Mouse (Mus musculus): Measurements from ENCODE around the gene Mcrs1. TPM values are rescaled to one million over a fixed set of nuclear protein-coding genes. Genes with fewer than 3 reads are reported as not detected.

Mcrs1 gene
- polyA plus RNA-seq, 1 experiment from 2014 or later: 220 TPM

GRCm38 (mm10) chr15:99195043-99195442, 56.7 kb downstream of the Mcrs1 start:
- WGBS: 14% methylated on average over 6 of the region's 6 CpGs
- H3K9me3 ChIP-seq (ENCODE audit: control insufficient read depth, low read length): no peaks in the 10 kb centered on the region
- H3K4me1 ChIP-seq (replicated peaks; ENCODE audit: control insufficient read depth, insufficient read depth, low read length): peaks cover 8% of the 10 kb centered on the region
- no peak overlapping the region for H3K27ac ChIP-seq (ENCODE audit: low read length)
- no peak overlapping the region for H3K4me3 ChIP-seq (replicated peaks; ENCODE audit: low read length)
- H3K36me3 ChIP-seq (ENCODE audit: control insufficient read depth, insufficient read depth): peaks cover 4% of the 10 kb centered on the region; the same call in 1 of the 2 replicates
- no peaks in the 10 kb centered on the region for H3K27me3 ChIP-seq (replicated peaks; ENCODE audit: control insufficient read depth, insufficient read depth, low read length)
- no peak overlapping the region for H3K9ac ChIP-seq (replicated peaks; ENCODE audit: low read depth, low read length)
- peak; percentile 77 for ATAC-seq
- H3K4me2 ChIP-seq (ENCODE audit: low read length): no peak overlapping the region

- 69% methylated on average over 10 of the region's 10 CpGs for WGBS
- Histone ChIP-seq H3K36me3 (ENCODE audit: control insufficient read depth, insufficient read depth) (peaks cover 4% of the 10 kb centered on the region; the same call in 1 of the 2 replicates), H3K4me2 (ENCODE audit: low read length) (no peak overlapping the region), H3K27me3 (replicated peaks; ENCODE audit: control insufficient read depth, insufficient read depth, low read length) (no peaks in the 10 kb centered on the region), H3K4me1 (replicated peaks; ENCODE audit: control insufficient read depth, insufficient read depth, low read length) (peaks cover 8% of the 10 kb centered on the region), H3K27ac (ENCODE audit: low read length) (no peak overlapping the region), H3K9me3 (ENCODE audit: control insufficient read depth, low read length) (no peaks in the 10 kb centered on the region), H3K4me3 (replicated peaks; ENCODE audit: low read length) (no peak overlapping the region), H3K9ac (replicated peaks; ENCODE audit: low read depth, low read length) (no peak overlapping the region)
- no peak for ATAC-seq
Observed at GRCm38 (mm10) chr15:99194358-99194757, 57.4 kb downstream of the Mcrs1 start.

Other genes with a start within 250 kb of the Mcrs1 start
- gene Tuba1c, start 222.1 kb downstream of the Mcrs1 start, polyA plus RNA-seq (2015; fragmentation: Nextera tagmentation; extraction: Ambion mirVana): 42.1 and 48.9 TPM in 2 replicates
- 1.3 and 2.2 TPM in 2 replicates for gene Prph, start 196.8 kb downstream of the Mcrs1 start, polyA plus RNA-seq (2015; fragmentation: Nextera tagmentation; extraction: Ambion mirVana)
- gene Troap, start 177.4 kb downstream of the Mcrs1 start, polyA plus RNA-seq (2015; fragmentation: Nextera tagmentation; extraction: Ambion mirVana): 15.9 and 17.3 TPM in 2 replicates
- 0.71 TPM in 1 of 2 replicates, not detected in the other for gene C1ql4, start 164.1 kb downstream of the Mcrs1 start, polyA plus RNA-seq (2015; fragmentation: Nextera tagmentation; extraction: Ambion mirVana)
- gene Dnajc22, start 158.8 kb downstream of the Mcrs1 start, polyA plus RNA-seq (2015; fragmentation: Nextera tagmentation; extraction: Ambion mirVana): 0.27 and 0.51 TPM in 2 replicates
- 39.5 and 44.6 TPM in 2 replicates for gene Spats2, start 126.0 kb downstream of the Mcrs1 start, polyA plus RNA-seq (2015; fragmentation: Nextera tagmentation; extraction: Ambion mirVana)
- 4.5 and 5.6 TPM in 2 replicates for gene Kcnh3, start 27.1 kb downstream of the Mcrs1 start, polyA plus RNA-seq (2015; fragmentation: Nextera tagmentation; extraction: Ambion mirVana)
- 111 and 129 TPM in 2 replicates for gene Prpf40b, start 43.1 kb upstream of the Mcrs1 start, polyA plus RNA-seq (2015; fragmentation: Nextera tagmentation; extraction: Ambion mirVana)
- gene Fam186b, start 43.9 kb upstream of the Mcrs1 start, polyA plus RNA-seq (2015; fragmentation: Nextera tagmentation; extraction: Ambion mirVana): 0.42 and 0.50 TPM in 2 replicates
- gene Fmnl3, start 118.5 kb upstream of the Mcrs1 start, polyA plus RNA-seq (2015; fragmentation: Nextera tagmentation; extraction: Ambion mirVana): 8.7 and 10.3 TPM in 2 replicates
- gene Tmbim6, start 140.9 kb upstream of the Mcrs1 start, polyA plus RNA-seq (2015; fragmentation: Nextera tagmentation; extraction: Ambion mirVana): 273 and 295 TPM in 2 replicates
- gene Nckap5l, start 205.8 kb upstream of the Mcrs1 start, polyA plus RNA-seq (2015; fragmentation: Nextera tagmentation; extraction: Ambion mirVana): 12.5 and 12.7 TPM in 2 replicates
- 23.5 and 24.4 TPM in 2 replicates for gene Bcdin3d, start 222.8 kb upstream of the Mcrs1 start, polyA plus RNA-seq (2015; fragmentation: Nextera tagmentation; extraction: Ambion mirVana)